Mouse (Mus musculus) midbrain, embryonic 14.5 days (tissue): ENCODE results near the gene Zglp1. TPM values are rescaled to one million over a fixed set of nuclear protein-coding genes. Genes with fewer than 3 reads are reported as not detected.

Source experiments
- ATAC-seq: fragments of 200-750 bp; cut with Nextera tagmentation; 2 replicates; pipeline ENCODE4 v1.8.0; 2017; ENCODE audit warnings: moderate number of reproducible peaks, moderate library complexity; ENCODE audit not compliant: low FRiP score, low TSS enrichment
- DNase-seq: peaks from one replicate; pipeline ENCODE4 v3.0.0-alpha.2; 2015
- H3K27ac ChIP-seq: fragments of 300-500 bp; sonication (generic); replicated peaks from 2 replicates; pipeline ENCODE4 v1.5.1; 2014; ENCODE audit warnings: mild to moderate bottlenecking, low read depth, low read length, moderate library complexity
- H3K27me3 ChIP-seq: fragments of 300-500 bp; sonication (generic); 2 replicates; pipeline ENCODE4 v1.6.1; 2014; ENCODE audit warnings: low read length, control low read depth, mixed read lengths; ENCODE audit not compliant: control insufficient read depth, insufficient read depth
- H3K36me3 ChIP-seq: fragments of 300-500 bp; sonication (generic); 2 replicates; pipeline ENCODE4 v1.6.1; 2014; ENCODE audit warnings: low read length, control low read depth; ENCODE audit not compliant: control insufficient read depth, insufficient read depth
- H3K4me1 ChIP-seq: fragments of 300-500 bp; sonication (generic); 2 replicates; pipeline ENCODE4 v1.6.1; 2014; ENCODE audit warnings: mild to moderate bottlenecking, antibody characterized with exemption, low read length, control low read depth; ENCODE audit not compliant: control insufficient read depth, insufficient read depth
- H3K4me2 ChIP-seq: fragments of 300-500 bp; sonication (generic); 2 replicates; pipeline ENCODE4 v1.6.1; 2014; ENCODE audit warnings: mild to moderate bottlenecking, low read length, moderate library complexity
- H3K4me3 ChIP-seq: fragments of 300-500 bp; sonication (generic); replicated peaks from 2 replicates; pipeline ENCODE4 v1.5.1; 2014; ENCODE audit warnings: low read depth, low read length
- H3K9ac ChIP-seq: fragments of 300-500 bp; sonication (generic); replicated peaks from 2 replicates; pipeline ENCODE4 v1.6.1; 2014; ENCODE audit warnings: mild to moderate bottlenecking, low read length, moderate library complexity
- H3K9me3 ChIP-seq: fragments of 300-500 bp; sonication (generic); 2 replicates; pipeline ENCODE4 v1.6.1; 2016; ENCODE audit warnings: low read length, control low read depth, mixed read lengths; ENCODE audit not compliant: control insufficient read depth
- WGBS: fragments of 180-500 bp; shearing (Covaris S2); extraction: QIAGEN DNeasy Blood & Tissue Kit; methylation state at CpG from one replicate; pipeline ENCODE4 v1.1.7; 2014; 5-methylcytosine and 5-hydroxymethylcytosine counted together
- polyA plus RNA-seq: library from polyadenylated mRNA; unstranded; fragments of >200 nt; fragmentation: Nextera tagmentation; extraction: Ambion mirVana; gene quantifications from 2 replicates; pipeline ENCODE4 v1.2.1, GENCODE M21; 2014

Zglp1 gene
- polyA plus RNA-seq, 1 experiment from 2014 or later: 1.5 TPM

DNA sequence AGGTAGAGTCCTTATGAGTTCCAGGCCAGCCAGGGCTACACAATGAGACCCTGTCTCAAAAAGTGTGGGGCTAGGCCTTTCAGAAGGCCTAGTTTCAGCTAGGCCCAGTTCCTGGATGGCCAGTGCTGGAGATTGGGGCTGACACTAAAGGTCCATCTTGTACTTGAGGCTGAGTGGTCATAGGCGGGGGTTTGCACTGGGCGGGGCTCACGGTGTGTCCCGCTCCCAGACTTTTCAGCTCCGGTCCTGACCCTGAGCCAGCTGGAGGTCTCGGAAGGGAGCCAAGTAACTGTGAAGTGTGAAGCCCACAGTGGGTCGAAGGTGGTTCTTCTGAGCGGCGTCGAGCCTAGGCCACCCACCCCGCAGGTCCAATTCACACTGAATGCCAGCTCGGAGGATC is 40.0 kb downstream of the Zglp1 start:
- Histone ChIP-seq H3K4me3 (no peak overlapping the region), H3K27ac (no peak overlapping the region), H3K4me1 (peaks cover 13% of the 10 kb centered on the region; the same call in 1 of the 2 replicates), H3K9ac (no peak overlapping the region), H3K9me3 (no peaks in the 10 kb centered on the region), H3K27me3 (peaks cover 45% of the 10 kb centered on the region), H3K36me3 (no peaks in the 10 kb centered on the region), H3K4me2 (no peak overlapping the region)
- DNase-seq (no peak), ATAC-seq (no peak)
- 88% methylated on average over 12 of the region's 12 CpGs for WGBS

DNA sequence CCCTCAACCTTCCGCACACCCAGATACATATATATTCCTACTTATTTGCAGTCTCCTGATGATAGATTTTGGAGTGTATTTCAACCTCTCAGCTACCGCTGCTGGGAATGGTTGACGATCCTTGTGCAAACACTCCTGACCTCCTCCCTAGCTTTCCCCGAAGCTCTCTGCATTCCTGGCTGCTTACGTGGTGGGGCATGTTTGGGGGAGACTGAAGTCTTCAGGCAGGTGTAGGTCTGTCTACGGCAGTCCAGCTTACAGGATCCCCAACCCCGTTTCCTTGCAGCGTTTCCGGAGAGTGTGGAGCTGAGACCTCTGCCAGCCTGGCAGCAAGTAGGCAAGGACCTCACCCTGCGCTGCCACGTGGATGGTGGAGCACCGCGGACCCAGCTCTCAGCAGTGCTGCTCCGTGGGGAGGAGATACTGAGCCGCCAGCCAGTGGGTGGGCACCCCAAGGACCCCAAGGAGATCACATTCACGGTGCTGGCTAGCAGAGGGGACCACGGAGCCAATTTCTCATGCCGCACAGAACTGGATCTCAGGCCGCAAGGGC is 41.6 kb downstream of the Zglp1 start:
- Histone ChIP-seq H3K27ac (no peak overlapping the region), H3K36me3 (no peaks in the 10 kb centered on the region), H3K9ac (no peak overlapping the region), H3K4me2 (no peak overlapping the region), H3K27me3 (peaks cover 31% of the 10 kb centered on the region), H3K9me3 (no peaks in the 10 kb centered on the region), H3K4me3 (no peak overlapping the region), H3K4me1 (peaks cover 3% of the 10 kb centered on the region; the same call in 1 of the 2 replicates)
- DNase-seq (no peak), ATAC-seq (no peak)
- WGBS: 70% methylated on average over 19 of the region's 19 CpGs

- no peak for ATAC-seq
Measured at GRCm38 (mm10) chr9:21022726-21023125, 44.2 kb downstream of the Zglp1 start.

DNA sequence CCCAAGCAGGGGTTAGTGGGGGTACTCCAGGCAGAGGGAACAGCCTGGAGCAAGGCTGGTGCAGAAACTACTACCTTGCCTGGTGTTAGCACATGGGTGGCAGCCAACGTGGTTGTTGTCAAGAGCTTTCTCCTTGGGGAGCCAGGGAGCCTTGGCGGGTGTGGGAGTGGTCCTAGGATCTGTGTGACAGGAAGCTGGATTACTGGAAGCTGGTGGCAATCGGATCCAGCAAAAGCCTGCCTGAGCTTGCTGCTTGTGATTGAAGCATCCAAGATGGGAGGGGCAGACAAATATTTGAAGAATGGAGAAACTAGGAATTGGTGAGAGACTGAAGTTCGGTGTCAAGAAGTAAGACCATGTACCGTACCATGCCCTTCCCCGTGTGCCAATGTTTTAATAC is 44.6 kb downstream of the Zglp1 start:
- Histone ChIP-seq H3K4me2 (no peak overlapping the region), H3K27ac (no peak overlapping the region), H3K4me3 (no peak overlapping the region), H3K36me3 (no peaks in the 10 kb centered on the region), H3K9me3 (no peaks in the 10 kb centered on the region), H3K27me3 (peaks cover 15% of the 10 kb centered on the region; the same call in 1 of the 2 replicates), H3K4me1 (no peaks in the 10 kb centered on the region), H3K9ac (no peak overlapping the region)
- WGBS: 67% methylated on average over 6 of the region's 6 CpGs
- no peak for DNase-seq
- no peak for ATAC-seq

More at GRCm38 (mm10) chr9:21022726-21023125, 44.2 kb downstream of the Zglp1 start:
- no peak overlapping the region for H3K9ac ChIP-seq
- H3K4me2 ChIP-seq: no peak overlapping the region
- no peaks in the 10 kb centered on the region for H3K4me1 ChIP-seq
- H3K27ac ChIP-seq: no peak overlapping the region
- H3K4me3 ChIP-seq: no peak overlapping the region
- H3K9me3 ChIP-seq: no peaks in the 10 kb centered on the region
- peaks cover 12% of the 10 kb centered on the region; the same call in 1 of the 2 replicates for H3K27me3 ChIP-seq
- no peaks in the 10 kb centered on the region for H3K36me3 ChIP-seq
- WGBS: 75% methylated on average over 1 of the region's 1 CpGs
- no peak for DNase-seq

GRCm38 (mm10) chr9:21021363-21021762 is 45.5 kb downstream of the Zglp1 start:
- ATAC-seq (no peak), DNase-seq (no peak)
- WGBS: 83% methylated on average over 3 of the region's 3 CpGs
- Histone ChIP-seq H3K27me3 (peaks cover 24% of the 10 kb centered on the region), H3K9me3 (no peaks in the 10 kb centered on the region), H3K36me3 (no peaks in the 10 kb centered on the region), H3K4me3 (no peak overlapping the region), H3K9ac (no peak overlapping the region), H3K4me2 (no peak overlapping the region), H3K4me1 (no peaks in the 10 kb centered on the region), H3K27ac (no peak overlapping the region)

DNA sequence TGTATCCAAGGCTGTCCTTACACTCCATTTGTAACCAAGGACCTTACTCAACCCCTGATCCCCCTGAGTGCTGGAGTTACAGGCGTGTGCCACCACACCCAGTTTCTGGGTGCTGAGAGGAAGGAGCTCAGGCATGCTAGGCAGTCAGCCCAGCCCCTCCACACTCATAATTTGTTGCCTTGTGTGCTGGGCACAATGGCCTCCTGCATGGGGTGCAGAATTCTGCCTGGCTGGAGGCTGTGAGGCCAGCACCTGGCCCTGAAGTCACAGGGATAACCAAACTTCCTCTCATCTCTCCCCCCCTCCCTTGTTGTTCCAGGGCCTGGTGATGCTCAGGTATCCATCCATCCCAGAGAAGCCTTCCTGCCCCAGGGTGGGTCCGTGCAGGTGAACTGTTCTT is 48.3 kb downstream of the Zglp1 start:
- Histone ChIP-seq H3K4me3 (no peak overlapping the region), H3K4me2 (no peak overlapping the region), H3K27me3 (peaks cover 42% of the 10 kb centered on the region), H3K27ac (no peak overlapping the region), H3K9ac (no peak overlapping the region), H3K36me3 (no peaks in the 10 kb centered on the region), H3K9me3 (no peaks in the 10 kb centered on the region), H3K4me1 (no peaks in the 10 kb centered on the region)
- DNase-seq: no peak
- WGBS: 82% methylated on average over 2 of the region's 2 CpGs
- ATAC-seq: no peak

DNA sequence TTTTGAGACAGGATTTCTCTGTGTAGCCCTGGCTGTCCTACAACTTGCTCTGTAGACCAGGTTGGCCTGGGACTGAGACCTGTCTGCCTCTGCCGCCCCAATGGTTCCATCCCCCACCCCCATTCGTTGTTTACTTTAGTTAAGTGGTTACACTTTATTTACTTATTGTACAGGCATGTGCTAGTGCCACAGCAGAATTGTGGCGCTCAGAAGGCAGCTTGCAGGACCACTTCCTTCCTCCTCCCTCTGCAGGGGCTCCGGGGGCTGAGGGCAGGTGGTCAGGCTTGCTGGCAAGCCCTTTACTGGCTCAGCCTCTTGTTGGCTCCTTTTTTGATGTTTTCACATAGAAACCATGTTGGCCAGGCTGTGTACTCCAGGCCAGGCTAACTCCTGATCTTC is 49.7 kb downstream of the Zglp1 start:
- ATAC-seq: no peak
- no peak for DNase-seq
- Histone ChIP-seq H3K9me3 (no peaks in the 10 kb centered on the region), H3K4me2 (no peak overlapping the region), H3K4me3 (no peak overlapping the region), H3K9ac (no peak overlapping the region), H3K27me3 (peaks cover 42% of the 10 kb centered on the region), H3K4me1 (no peaks in the 10 kb centered on the region), H3K27ac (no peak overlapping the region), H3K36me3 (no peaks in the 10 kb centered on the region)
- WGBS: 44% methylated on average over 4 of the region's 4 CpGs

- no peak overlapping the region for H3K27ac ChIP-seq
- no peak overlapping the region for H3K4me2 ChIP-seq
- DNase-seq (no peak), ATAC-seq (no peak)
- H3K9me3 ChIP-seq: no peaks in the 10 kb centered on the region
- H3K27me3 ChIP-seq: peaks cover 42% of the 10 kb centered on the region
- 7% methylated on average over 17 of the region's 17 CpGs for WGBS
- no peak overlapping the region for H3K9ac ChIP-seq
- no peaks in the 10 kb centered on the region for H3K4me1 ChIP-seq
- H3K36me3 ChIP-seq: no peaks in the 10 kb centered on the region
- H3K4me3 ChIP-seq: no peak overlapping the region
Measured at GRCm38 (mm10) chr9:21016331-21017176, 50.3 kb downstream of the Zglp1 start.
